Mouse (Mus musculus): ENCODE data around the gene Stk25. TPM values are rescaled to one million over a fixed set of nuclear protein-coding genes. Genes with fewer than 3 reads are reported as not detected.

The Stk25 gene
- polyA plus RNA-seq, 1 experiment from 2014 or later, result 170 TPM

DNA sequence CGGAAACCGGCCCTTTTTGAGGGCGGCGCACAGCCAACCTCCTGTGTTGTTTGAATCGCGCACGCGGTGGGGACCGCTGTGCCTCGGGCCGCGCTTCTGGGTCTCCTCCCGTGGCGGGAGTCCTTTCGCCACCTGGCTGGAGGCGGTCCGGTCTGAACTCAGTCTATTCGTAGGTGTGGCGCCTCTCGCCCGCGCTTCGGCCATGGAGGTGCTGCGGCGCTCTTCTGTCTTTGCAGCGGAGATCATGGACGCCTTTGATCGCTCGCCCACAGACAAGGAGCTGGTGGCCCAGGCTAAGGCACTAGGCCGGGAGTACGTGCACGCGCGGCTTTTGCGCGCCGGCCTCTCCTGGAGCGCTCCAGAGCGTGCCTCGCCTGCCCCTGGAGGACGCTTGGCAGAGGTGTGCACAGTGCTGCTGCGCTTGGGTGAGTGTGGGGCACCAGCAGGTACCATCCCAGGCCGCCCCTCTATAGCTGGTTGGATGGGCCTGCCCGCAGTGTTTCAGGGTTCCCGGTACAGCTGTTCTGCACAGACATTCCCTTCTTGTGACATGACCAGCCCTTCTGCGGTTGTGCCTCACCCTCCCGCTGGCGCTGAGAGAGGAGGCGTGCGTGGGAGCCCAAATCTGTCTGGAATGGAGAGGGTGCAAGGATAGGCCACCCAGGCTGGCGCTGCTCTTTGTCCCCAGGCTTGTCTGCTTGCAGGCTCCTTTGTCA lies 27.9 kb upstream of the Stk25 start:
- ATAC-seq (replicated peaks; ENCODE audit: insufficient number of reproducible peaks, low FRiP score, low TSS enrichment, low read depth) (peak; percentile 90), DNase-seq (ENCODE audit: low spot score) (peak; percentile 88)
- Histone ChIP-seq H3K36me3 (replicated peaks; ENCODE audit: control insufficient read depth, insufficient read depth, low read depth, low read length) (no peaks in the 10 kb centered on the region), H3K4me1 (ENCODE audit: control insufficient read depth, insufficient read depth, low read length) (no peaks in the 10 kb centered on the region), H3K27ac (replicated peaks; ENCODE audit: low read depth, low read length) (no peak overlapping the region), H3K4me2 (ENCODE audit: low read depth, low read length) (peak overlapping the region; percentile 89), H3K9me3 (replicated peaks; ENCODE audit: control insufficient read depth, low read length) (no peaks in the 10 kb centered on the region), H3K27me3 (ENCODE audit: control insufficient read depth, insufficient read depth, low read length) (peaks cover 5% of the 10 kb centered on the region), H3K4me3 (ENCODE audit: low read depth, low read length) (peak overlapping the region; percentile 59), H3K9ac (replicated peaks; ENCODE audit: low read length) (peak overlapping the region; percentile 79)
- WGBS, result 3% methylated on average over 51 of the region's 51 CpGs

DNA sequence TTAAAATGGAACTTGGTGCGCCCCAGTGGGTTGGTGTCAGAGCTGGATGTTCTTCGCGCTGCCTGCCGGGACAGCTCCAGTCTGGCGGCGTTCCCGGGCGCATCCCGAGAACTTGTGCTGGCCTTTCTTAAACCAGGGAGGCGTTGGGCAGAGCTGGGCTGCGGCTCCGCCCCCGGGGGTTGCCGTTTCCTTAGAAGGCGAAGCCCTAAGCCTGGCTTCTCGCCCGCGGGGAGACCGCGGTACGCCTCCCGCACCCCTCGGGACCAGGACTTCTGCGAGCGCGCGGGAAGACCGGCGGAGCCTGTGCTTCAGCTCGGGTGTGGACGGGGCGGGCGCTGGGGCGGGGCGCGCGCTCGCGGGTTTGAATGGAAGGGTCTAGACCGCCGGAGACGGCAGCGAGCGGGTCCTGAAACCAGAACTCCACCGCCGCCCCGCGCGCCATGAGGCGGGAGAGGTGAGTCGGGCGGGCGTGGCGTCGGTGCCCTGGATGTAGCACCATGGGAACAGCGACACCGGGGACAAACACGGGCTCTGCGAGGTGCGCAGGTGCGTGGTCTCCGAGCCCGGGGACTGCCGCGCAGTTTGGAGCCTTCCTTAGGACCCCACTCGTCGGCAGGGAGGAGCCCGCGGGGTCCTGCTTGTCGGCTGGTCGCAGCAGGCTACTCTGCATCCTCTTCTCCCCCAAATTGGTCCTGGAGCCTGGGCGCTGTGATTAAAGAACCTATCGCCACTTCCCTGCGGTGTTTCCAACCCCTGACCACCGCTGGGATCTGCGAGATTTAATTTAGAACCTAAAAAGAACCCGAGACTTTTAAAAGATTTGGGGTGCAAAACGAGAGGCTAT lies 27.2 kb upstream of the Stk25 start, which contains the start of gene Bok:
Gene Bok (plus strand): TSS at position 260 of the 844 bp plus-strand sequence.
- H3K27ac ChIP-seq (replicated peaks; ENCODE audit: low read depth, low read length), result no peak within 1 kb of the TSS
- H3K9ac ChIP-seq (replicated peaks; ENCODE audit: low read length), result peak within 1 kb of the TSS; percentile 79
- WGBS, result under 1% methylated on average over 78 of the region's 78 CpGs
- no peaks in the 10 kb centered on the region for H3K4me1 ChIP-seq (ENCODE audit: control insufficient read depth, insufficient read depth, low read length)
- peak; percentile 76 for DNase-seq (ENCODE audit: low spot score)
- no peaks in the 10 kb centered on the region for H3K9me3 ChIP-seq (replicated peaks; ENCODE audit: control insufficient read depth, low read length)
- peaks cover 5% of the 10 kb centered on the region for H3K27me3 ChIP-seq (ENCODE audit: control insufficient read depth, insufficient read depth, low read length)
- H3K4me2 ChIP-seq (ENCODE audit: low read depth, low read length), result peak within 1 kb of the TSS; percentile 89
- H3K36me3 ChIP-seq (replicated peaks; ENCODE audit: control insufficient read depth, insufficient read depth, low read depth, low read length), result no peaks in the 10 kb centered on the region
- peak within 1 kb of the TSS; percentile 59 for H3K4me3 ChIP-seq (ENCODE audit: low read depth, low read length)
- ATAC-seq (replicated peaks; ENCODE audit: insufficient number of reproducible peaks, low FRiP score, low TSS enrichment, low read depth), result peak; percentile 32

DNA sequence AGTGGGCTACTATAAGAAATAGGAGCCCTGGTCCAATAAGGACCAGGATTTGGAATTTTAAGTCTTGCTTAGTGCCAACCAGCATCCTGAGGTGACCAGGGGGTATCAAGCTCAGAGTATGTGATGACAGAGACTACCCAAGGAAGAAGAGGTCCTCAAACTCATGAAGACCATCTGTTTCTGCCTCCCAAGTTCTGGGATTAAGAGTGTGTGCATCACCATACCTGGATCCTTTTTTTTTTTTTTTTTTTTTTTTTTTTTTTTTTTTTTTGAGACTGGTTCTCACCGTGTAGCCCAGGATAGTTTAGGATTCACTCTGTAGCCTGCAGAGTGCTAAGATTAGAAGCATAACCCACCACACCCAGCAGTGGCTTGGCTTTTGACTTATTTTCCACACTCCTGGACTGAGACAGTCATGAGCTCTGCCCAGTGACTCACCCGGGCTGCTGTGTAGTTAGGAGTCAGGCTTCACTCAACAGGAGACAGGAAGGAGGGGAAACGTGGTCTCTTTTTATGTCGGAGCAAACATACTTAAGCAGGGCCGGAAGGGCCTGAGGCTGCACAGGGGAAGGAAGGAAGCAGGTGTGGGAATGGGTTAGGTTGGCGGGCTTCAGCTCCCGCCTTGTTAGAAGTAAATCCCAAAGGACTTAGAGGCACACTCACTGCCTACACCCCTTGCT lies 21.6 kb upstream of the Stk25 start:
- no peak overlapping the region for H3K9ac ChIP-seq (replicated peaks; ENCODE audit: low read length)
- H3K9me3 ChIP-seq (replicated peaks; ENCODE audit: control insufficient read depth, low read length), result no peaks in the 10 kb centered on the region
- no peak overlapping the region for H3K4me2 ChIP-seq (ENCODE audit: low read depth, low read length)
- H3K36me3 ChIP-seq (replicated peaks; ENCODE audit: control insufficient read depth, insufficient read depth, low read depth, low read length), result no peaks in the 10 kb centered on the region
- no peak overlapping the region for H3K4me3 ChIP-seq (ENCODE audit: low read depth, low read length)
- no peaks in the 10 kb centered on the region for H3K27me3 ChIP-seq (ENCODE audit: control insufficient read depth, insufficient read depth, low read length)
- DNase-seq (ENCODE audit: low spot score) (no peak), ATAC-seq (replicated peaks; ENCODE audit: insufficient number of reproducible peaks, low FRiP score, low TSS enrichment, low read depth) (no peak)
- WGBS, result 64% methylated on average over 7 of the region's 7 CpGs
- no peaks in the 10 kb centered on the region for H3K4me1 ChIP-seq (ENCODE audit: control insufficient read depth, insufficient read depth, low read length)
- no peak overlapping the region for H3K27ac ChIP-seq (replicated peaks; ENCODE audit: low read depth, low read length)

DNA sequence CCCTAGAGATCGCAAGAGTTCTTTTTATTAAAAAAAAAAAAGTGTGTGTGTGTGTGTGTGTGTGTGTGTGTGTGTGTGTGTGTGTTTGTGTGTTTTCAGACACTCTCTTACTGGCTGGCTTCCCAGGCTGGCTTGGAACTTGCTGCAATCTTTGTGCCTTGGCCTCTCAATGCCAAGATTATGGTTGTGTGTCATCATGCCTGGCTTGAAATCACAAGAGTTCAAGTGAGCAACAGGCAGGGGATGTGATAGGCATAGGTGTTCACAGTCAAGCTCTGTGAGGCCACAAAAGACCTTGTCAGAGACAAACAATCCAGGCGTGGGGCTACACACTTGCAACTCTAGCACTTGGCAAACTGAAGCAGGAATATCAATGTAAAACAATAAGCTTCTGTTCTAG lies 19.9 kb upstream of the Stk25 start:
- no peak overlapping the region for H3K4me3 ChIP-seq (ENCODE audit: low read depth, low read length)
- H3K36me3 ChIP-seq (replicated peaks; ENCODE audit: control insufficient read depth, insufficient read depth, low read depth, low read length), result no peaks in the 10 kb centered on the region
- no peak overlapping the region for H3K27ac ChIP-seq (replicated peaks; ENCODE audit: low read depth, low read length)
- H3K4me1 ChIP-seq (ENCODE audit: control insufficient read depth, insufficient read depth, low read length), result no peaks in the 10 kb centered on the region
- H3K4me2 ChIP-seq (ENCODE audit: low read depth, low read length), result no peak overlapping the region
- no peak for ATAC-seq (replicated peaks; ENCODE audit: insufficient number of reproducible peaks, low FRiP score, low TSS enrichment, low read depth)
- H3K9ac ChIP-seq (replicated peaks; ENCODE audit: low read length), result no peak overlapping the region
- no peaks in the 10 kb centered on the region for H3K27me3 ChIP-seq (ENCODE audit: control insufficient read depth, insufficient read depth, low read length)
- no peak for DNase-seq (ENCODE audit: low spot score)
- WGBS, result 75% methylated on average over 2 of the region's 2 CpGs
- H3K9me3 ChIP-seq (replicated peaks; ENCODE audit: control insufficient read depth, low read length), result no peaks in the 10 kb centered on the region

DNA sequence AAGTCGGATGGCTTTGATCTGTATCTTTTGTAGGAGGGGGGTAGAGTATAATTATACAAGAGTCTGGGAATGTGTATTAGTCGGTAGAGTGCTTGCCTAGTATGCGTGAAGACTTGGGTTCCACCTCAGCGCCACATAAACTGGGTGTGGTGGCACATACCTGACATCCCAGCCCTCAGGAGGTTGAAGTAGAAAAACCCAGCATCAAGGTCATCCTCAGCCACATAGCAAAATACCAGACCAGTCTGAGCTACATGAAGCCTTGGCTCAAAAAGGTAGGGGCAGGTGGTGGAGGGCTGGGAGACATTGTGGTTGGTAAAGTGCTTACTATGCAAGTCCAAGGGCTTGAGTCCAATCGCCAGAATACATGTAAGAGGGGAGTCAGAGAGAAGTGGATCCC lies 14.2 kb upstream of the Stk25 start:
- no peak for DNase-seq (ENCODE audit: low spot score)
- WGBS, result 88% methylated on average over 5 of the region's 5 CpGs
- Histone ChIP-seq H3K4me1 (ENCODE audit: control insufficient read depth, insufficient read depth, low read length) (no peaks in the 10 kb centered on the region; the same call in 1 of the 2 replicates), H3K9me3 (replicated peaks; ENCODE audit: control insufficient read depth, low read length) (no peaks in the 10 kb centered on the region), H3K36me3 (replicated peaks; ENCODE audit: control insufficient read depth, insufficient read depth, low read depth, low read length) (no peaks in the 10 kb centered on the region), H3K9ac (replicated peaks; ENCODE audit: low read length) (no peak overlapping the region), H3K27ac (replicated peaks; ENCODE audit: low read depth, low read length) (no peak overlapping the region), H3K4me3 (ENCODE audit: low read depth, low read length) (no peak overlapping the region), H3K4me2 (ENCODE audit: low read depth, low read length) (no peak overlapping the region), H3K27me3 (ENCODE audit: control insufficient read depth, insufficient read depth, low read length) (no peaks in the 10 kb centered on the region)
- ATAC-seq (replicated peaks; ENCODE audit: insufficient number of reproducible peaks, low FRiP score, low TSS enrichment, low read depth), result no peak

DNA sequence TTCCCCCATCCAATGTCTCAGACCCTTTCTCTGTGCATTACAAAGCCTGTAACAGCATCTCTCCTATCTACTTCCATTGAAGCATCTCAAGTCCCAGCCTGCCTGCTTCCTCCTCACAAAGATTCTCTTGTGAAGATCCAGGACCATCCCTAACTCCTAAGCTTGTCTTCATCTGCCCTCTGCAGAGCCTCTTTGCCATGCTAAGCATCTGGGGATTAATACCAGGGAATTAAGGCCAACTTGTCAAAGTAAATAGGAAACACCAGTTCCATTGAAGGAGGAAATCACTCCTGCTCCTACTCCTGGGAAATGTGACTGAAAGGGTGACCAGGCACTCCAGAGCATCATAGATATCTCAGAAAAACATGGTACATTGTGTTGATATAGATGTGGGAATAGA lies 11.5 kb upstream of the Stk25 start:
- Histone ChIP-seq H3K27ac (replicated peaks; ENCODE audit: low read depth, low read length) (no peak overlapping the region), H3K4me3 (ENCODE audit: low read depth, low read length) (no peak overlapping the region), H3K4me1 (ENCODE audit: control insufficient read depth, insufficient read depth, low read length) (no peaks in the 10 kb centered on the region; the same call in 1 of the 2 replicates), H3K27me3 (ENCODE audit: control insufficient read depth, insufficient read depth, low read length) (no peaks in the 10 kb centered on the region), H3K9me3 (replicated peaks; ENCODE audit: control insufficient read depth, low read length) (no peaks in the 10 kb centered on the region), H3K36me3 (replicated peaks; ENCODE audit: control insufficient read depth, insufficient read depth, low read depth, low read length) (no peaks in the 10 kb centered on the region), H3K4me2 (ENCODE audit: low read depth, low read length) (no peak overlapping the region), H3K9ac (replicated peaks; ENCODE audit: low read length) (no peak overlapping the region)
- ATAC-seq (replicated peaks; ENCODE audit: insufficient number of reproducible peaks, low FRiP score, low TSS enrichment, low read depth) (no peak), DNase-seq (ENCODE audit: low spot score) (no peak)

DNA sequence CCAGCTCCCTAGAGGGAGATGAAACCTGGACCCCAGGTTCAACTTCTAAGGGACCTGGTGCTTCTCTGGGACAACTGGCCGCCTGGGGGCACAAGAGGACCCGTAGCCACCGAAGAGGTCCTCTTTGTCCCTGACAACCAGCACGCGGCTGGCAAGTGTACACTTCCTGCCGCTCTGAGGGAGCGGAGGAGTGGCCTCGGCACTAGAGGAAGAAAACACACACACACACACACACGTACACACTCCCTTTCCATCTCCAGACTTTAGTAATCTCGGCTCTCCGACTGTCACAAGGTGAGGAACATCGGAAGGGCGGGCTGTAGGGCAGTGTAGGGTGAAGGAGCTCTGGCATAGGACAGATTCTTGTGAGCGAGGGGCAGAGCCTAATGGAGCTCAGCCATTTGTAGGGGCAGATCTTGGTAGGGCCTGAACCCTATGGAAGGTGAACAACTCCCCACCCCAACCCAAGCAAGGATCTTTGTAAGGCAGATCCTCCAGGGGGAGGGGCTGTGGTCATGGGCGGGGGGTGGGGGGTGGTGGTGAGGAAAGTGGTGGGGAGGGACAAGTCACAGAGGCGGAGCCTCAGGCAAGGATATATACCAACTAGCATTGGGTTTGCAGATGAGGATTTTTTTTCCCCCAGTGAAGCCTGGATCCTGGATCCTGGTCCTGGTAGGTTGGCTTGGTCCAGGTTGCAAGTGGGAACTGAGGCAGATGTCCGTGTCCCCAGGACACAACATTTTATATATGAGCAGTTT lies 10.5 kb upstream of the Stk25 start:
- H3K4me1 ChIP-seq (ENCODE audit: control insufficient read depth, insufficient read depth, low read length), result no peaks in the 10 kb centered on the region; the same call in 1 of the 2 replicates
- H3K27me3 ChIP-seq (ENCODE audit: control insufficient read depth, insufficient read depth, low read length), result no peaks in the 10 kb centered on the region
- H3K9ac ChIP-seq (replicated peaks; ENCODE audit: low read length), result peak overlapping the region; percentile 58
- 0 out of 2 replicates have a peak overlapping the region, but pooled peaks have one; percentile 48 for H3K27ac ChIP-seq (replicated peaks; ENCODE audit: low read depth, low read length)
- peak overlapping the region; percentile 29 for H3K4me2 ChIP-seq (ENCODE audit: low read depth, low read length)
- H3K4me3 ChIP-seq (ENCODE audit: low read depth, low read length), result peak overlapping the region; percentile 25
- no peaks in the 10 kb centered on the region for H3K36me3 ChIP-seq (replicated peaks; ENCODE audit: control insufficient read depth, insufficient read depth, low read depth, low read length)
- peak; percentile 79 for DNase-seq (ENCODE audit: low spot score)
- ATAC-seq (replicated peaks; ENCODE audit: insufficient number of reproducible peaks, low FRiP score, low TSS enrichment, low read depth), result peak; percentile 75
- 15% methylated on average over 17 of the region's 17 CpGs for WGBS
- no peaks in the 10 kb centered on the region for H3K9me3 ChIP-seq (replicated peaks; ENCODE audit: control insufficient read depth, low read length)

Measured in embryonic facial prominence, embryonic 11.5 days (tissue).